Mouse (Mus musculus) forebrain, embryonic 15.5 days (tissue): ENCODE measurements around the gene Ugp2. TPM values are rescaled to one million over a fixed set of nuclear protein-coding genes. Genes with fewer than 3 reads are reported as not detected.

ENCODE experiments used
- microRNA counts: library from miRNA; unstranded; fragments of <30 nt; microRNA quantifications from one replicate; lab custom pipeline; 2016
- microRNA-seq: library from miRNA; unstranded; fragments of <30 nt; microRNA quantifications from one replicate; pipeline ENCODE4, GENCODE M21; 2016
- polyA plus RNA-seq: library from polyadenylated mRNA; unstranded; fragments of >200 nt; fragmentation: Nextera tagmentation; extraction: Ambion mirVana; gene quantifications from 2 replicates; pipeline ENCODE4 v1.2.1, GENCODE M21; 2015

Ugp2 gene
- polyA plus RNA-seq, 1 experiment from 2014 or later: 56.1 TPM

MicroRNAs encoded within 50 kb of the gene (microRNA counts, 519-probe panel; counts per million panel counts)
- 1,462 counts per million, percentile 8 among the panel's probes with 10 or more counts for microRNA mmu-miR-1933-3p (lab: Ali Mortazavi, UCI)
- microRNA mmu-miR-1933-5p (lab: Ali Mortazavi, UCI): 319 counts per million, percentile 1 among the panel's probes with 10 or more counts

Small RNA genes within 50 kb of the gene (microRNA-seq; reads per million reads assigned to microRNA genes)
- gene Mir1933: not detected

Other genes with a start within 250 kb of the Ugp2 start
- gene Vps54, start 131.9 kb downstream of the Ugp2 start, polyA plus RNA-seq: 10.1 and 11.0 TPM in 2 replicates
- 11.3 and 13.1 TPM in 2 replicates for gene Wdpcp, start 201.0 kb upstream of the Ugp2 start, polyA plus RNA-seq
- 462 and 467 TPM in 2 replicates for gene Mdh1, start 201.2 kb upstream of the Ugp2 start, polyA plus RNA-seq